Mouse (Mus musculus): ENCODE data around the gene Mmp11.

GRCm38 (mm10) chr10:75898039-75898564 is 38.2 kb downstream of the Mmp11 start:
- no peak for TF ChIP-seq POLR2A (IDR thresholded peaks at IDR 0.05; ENCODE audit: borderline replicate concordance, extremely low read depth, insufficient read depth, insufficient read length, poor library complexity, severe bottlenecking)
- TF ChIP-seq CTCF (IDR thresholded peaks at IDR 0.05; ENCODE audit: borderline replicate concordance, extremely low read depth, insufficient read depth, insufficient read length) = no peak
